Mouse (Mus musculus): ENCODE measurements around the gene Ndufv2. TPM values are rescaled to one million over a fixed set of nuclear protein-coding genes. Genes with fewer than 3 reads are reported as not detected.

Ndufv2 gene
- polyA plus RNA-seq (2012; rRNA removed): 46.4 and 54.7 TPM in 2 replicates

DNA sequence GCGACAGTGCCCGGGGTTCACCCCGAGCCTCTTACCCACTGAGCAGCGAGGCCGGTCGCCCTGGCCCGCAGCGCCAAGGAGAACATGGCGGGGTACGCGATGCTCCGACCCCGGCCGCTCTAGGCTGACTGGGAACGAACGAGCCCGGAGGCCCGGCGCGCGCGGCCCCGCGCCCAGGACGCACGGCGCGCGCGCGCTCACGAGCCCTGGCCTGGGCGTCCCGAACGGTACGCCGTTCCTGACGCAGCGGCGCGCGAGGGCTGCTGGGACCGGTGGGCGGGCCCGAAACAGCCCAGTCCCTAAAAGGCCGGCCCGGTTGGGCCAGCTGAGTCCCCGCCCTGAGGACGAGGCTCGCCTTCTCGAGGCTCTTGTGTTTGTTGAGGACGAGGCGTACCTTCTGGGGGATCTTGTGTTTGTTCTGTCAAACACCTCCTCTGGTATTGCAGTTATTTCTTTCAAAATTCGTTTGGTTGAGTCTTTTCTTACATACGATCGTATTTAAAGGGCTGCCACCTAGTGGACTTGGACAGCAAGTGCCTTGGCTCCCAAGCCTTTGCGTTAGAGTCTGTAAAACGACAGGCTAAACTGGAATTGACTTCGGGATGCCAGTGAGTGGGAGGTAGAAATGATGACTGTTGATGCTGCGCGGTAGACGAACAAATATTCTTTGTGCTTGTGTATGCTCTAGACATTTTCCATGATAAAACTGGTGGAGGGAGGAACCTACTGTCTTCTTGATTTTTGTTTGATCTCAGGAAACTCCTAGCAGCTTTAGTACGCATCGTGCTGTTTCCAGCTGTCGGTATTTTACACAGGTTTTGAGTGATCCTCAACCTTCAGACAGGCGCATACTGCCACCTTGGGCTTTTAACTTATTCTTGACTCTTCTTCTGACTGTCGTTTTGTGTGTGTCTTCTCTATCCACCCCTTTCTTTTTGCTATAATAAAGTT, at the start of gene Ndufv2:
Gene Ndufv2 (minus strand): TSS at position 180 of the 951 bp plus-strand sequence.
- DNase-seq (ENCODE audit: low read depth): no peak

GRCm38 (mm10) chr17:66131212-66131611, 29.9 kb upstream of the Ndufv2 start:
- DNase-seq (ENCODE audit: low read depth): no peak

DNA sequence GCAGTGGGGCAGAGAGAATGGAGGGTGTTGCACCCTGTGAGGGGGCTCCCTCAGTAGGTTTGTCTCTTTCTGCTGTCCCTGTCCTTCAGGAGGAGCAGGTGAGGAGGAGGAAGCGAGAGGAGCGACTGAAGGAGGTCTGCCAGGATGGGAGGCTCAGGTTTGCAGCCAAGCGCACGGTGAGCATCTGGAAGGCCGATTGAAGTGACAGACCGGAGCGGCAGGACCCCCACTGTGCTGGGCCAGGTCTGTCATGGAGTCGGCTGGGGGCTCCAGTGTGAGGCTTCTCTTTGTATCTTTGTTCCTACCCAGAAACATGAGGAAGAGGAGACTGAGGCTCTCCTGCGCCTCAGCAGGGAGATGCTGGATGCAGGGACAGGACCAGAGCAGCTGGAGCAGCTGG, 29.0 kb upstream of the Ndufv2 start:
- no peak for DNase-seq (ENCODE audit: low read depth)

DNA sequence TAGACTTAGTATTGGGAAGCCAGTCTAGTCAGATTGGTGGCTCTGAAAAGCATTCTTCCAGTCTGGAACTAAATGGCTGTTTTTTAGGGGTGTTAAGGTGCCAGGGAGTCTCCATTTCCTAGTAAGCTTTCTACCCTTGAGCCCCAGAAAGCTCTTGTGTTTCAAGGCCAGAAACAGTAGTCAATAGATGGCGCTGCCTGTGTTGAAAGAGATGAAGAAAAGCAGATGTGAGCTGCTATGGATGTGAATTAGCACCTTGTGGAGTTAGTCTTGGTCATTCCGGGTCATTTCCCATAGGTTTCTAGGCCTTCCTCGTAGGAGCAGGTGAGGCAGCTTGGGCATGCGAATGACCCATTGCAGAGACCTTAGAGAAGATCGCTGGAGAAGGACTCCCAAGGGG, 23.9 kb upstream of the Ndufv2 start:
- DNase-seq (ENCODE audit: low read depth): no peak

GRCm38 (mm10) chr17:66123816-66124610, 22.7 kb upstream of the Ndufv2 start:
- DNase-seq (ENCODE audit: low read depth): no peak

- no peak for DNase-seq (ENCODE audit: low read depth)
Observed at GRCm38 (mm10) chr17:66123066-66123815, 21.9 kb upstream of the Ndufv2 start, which contains the start of gene Ddx11. Gene Ddx11 (plus strand): TSS chr17:66123520.

DNA sequence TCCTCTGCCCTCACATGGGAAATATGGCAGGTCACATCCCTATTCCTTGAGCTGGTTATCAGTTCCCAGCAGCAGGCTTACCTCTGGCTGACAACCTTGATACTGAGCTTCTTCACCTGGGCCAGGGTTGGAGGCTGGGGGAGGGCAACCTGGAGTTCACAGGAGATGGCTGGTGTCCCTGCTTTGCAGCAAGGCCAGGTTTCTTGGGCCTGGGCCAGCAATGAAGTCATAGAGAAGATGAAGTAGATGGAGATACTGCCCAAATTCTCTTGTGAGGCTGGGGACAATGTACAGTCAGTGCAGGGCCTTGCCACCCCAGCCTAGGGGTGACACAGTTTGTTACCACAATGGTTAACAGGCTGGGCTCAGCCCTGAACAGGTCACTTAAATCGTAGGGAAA, 19.3 kb upstream of the Ndufv2 start:
- DNase-seq (ENCODE audit: low read depth): no peak

DNA sequence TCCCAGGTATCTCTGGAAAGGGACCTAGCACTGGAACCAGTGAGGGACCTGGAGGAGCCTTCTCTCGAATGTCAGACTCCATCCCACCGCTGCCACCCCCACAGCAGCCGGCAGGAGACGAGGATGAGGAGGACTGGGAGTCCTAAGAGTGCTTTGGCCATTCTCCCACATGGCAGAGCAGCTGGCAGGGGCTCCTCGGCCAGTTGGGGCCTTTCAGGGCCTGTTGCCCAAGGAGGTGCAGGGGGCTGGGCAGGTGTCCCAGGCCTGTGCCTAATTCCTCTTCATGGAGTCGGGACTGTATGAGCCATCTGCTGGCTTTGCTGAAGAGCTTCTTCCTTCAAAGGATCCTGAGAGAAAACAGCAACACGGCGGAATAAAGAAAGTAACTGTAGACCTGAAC, 17.6 kb upstream of the Ndufv2 start:
- no peak for DNase-seq (ENCODE audit: low read depth)

DNA sequence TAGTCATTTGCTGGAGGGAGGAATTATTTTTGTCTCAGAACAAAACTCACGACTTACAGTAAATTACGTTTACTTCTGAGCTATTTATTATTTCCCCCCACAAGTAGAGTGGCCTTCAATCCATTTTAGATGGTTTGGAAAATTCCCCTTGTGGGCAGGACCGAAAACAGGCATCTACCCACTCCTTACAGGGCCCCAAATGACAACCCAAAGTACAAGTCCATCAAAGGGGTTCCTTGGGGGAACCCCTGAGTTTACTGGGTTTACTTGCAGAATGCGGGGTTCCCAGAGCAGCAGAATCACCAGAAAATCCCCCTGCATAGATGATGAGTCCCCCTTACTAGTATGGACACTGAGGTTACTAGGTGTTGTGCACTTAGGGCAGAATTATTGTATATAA, 10.8 kb upstream of the Ndufv2 start:
- no peak for DNase-seq (ENCODE audit: low read depth)

DNA sequence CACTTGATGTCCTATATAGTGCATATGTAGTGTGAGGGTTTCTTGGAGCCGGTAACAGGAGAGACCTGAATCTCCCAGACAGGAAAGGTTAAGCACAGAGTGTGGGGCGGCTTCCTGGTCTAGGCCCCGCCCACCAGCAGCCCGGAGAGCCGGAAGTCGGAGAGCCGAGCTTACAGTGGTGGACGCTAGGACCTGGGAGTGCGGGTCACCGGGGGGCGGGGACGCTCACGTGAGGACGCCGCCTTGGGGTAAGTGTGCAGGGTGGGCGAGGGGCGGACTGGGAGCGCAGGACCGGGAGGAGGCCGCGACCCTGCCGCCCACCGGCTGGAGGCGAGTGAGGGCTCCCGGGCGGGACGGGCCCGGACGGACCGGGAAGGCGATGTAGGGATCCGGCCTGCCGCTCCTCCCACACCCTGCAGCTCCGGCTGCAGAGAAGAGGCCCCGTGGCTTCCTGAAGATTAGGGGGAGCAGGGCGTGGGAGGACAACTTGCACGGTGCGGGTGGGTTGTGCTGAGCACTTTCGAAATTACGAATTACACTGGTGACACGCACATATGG, 10.1 kb upstream of the Ndufv2 start, which contains the start of gene Washc1:
Gene Washc1 (plus strand): TSS at position 144 of the 558 bp plus-strand sequence.
- DNase-seq (ENCODE audit: low read depth): no peak

DNA sequence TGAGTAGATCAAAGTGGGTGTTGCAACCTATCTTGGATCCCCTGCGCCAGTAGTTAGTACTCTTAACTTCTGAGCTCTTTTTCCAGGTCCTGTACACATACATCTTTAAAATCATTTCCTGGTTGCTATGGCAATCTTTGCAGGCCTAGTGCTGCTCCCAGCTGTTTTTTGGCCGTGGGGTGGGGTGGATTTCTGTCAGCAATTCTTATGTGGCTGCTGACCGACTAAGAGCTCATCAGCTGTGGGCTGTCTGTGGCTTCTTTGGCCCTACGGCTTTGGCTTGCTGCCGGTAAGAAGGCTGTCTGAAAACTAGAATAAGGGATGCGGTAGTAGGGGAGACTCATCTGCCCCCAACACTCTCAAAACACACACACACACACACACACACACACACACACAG, 9.4 kb upstream of the Ndufv2 start:
- no peak for DNase-seq (ENCODE audit: low read depth)

GRCm38 (mm10) chr17:66108198-66108597, 6.8 kb upstream of the Ndufv2 start:
- no peak for DNase-seq (ENCODE audit: low read depth)

- no peak for DNase-seq (ENCODE audit: low read depth)
Observed at GRCm38 (mm10) chr17:66107466-66107865, 6.1 kb upstream of the Ndufv2 start.

GRCm38 (mm10) chr17:66106601-66107267, 5.4 kb upstream of the Ndufv2 start:
- DNase-seq (ENCODE audit: low read depth): no peak

DNA sequence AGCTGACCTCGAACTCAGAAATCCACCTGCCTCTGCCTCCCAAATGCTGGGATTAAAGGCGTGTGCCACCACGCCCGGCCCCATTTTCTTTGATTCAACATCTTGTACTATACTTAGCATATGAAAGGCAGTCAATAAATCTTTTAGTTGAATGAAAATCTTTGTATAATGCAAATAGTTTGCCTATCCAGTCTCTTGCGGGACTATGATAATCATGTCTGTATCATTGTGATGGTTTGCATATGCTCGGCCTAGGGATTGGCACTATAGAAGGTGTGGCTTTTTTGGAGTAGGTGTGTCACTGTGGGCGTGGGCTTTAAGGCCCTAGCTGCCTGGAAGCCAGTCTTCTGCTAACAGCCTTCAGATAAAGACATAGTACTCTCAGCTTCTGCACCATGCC, 2.7 kb upstream of the Ndufv2 start:
- no peak for DNase-seq (ENCODE audit: low read depth)

DNA sequence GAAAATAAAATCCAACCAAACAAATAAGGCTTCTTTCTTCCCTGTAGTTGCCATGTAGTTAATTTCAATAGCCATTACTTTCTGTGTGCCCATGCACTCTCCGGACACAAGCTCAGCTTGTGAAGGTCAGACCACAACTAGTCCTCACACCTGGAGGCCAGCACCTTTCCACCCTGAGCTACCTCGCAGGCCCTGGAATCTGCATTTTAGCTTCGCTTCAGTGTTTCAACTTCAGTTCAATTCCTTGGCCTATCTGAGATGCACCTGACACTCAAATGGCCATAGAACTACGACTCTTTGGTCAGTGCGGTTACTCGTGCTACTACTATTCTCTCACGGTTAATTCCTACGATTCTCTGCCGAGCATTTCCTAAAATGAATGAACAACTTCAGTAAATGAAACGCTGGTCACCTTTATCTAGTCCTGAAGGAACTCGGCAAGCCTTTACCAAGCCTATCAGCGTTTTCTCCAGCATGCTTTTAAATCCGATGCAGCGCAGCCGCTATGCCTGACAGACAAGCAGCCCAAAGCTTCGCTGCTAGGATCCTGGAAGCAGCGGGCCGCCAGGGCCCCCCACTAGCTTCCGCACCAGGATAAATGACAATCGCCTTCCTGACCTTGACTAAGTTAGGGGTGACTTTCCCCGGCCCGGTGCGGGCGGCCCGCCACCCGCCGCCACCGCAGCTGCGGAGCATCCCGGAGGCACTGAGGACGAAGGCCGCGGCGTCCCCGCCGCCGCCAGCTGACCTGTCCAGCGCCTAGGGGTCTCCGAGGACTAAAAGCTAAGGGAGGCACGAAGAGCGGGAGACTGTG, 586 bp downstream of the Ndufv2 start:
- no peak for DNase-seq (ENCODE audit: low read depth)

DNA sequence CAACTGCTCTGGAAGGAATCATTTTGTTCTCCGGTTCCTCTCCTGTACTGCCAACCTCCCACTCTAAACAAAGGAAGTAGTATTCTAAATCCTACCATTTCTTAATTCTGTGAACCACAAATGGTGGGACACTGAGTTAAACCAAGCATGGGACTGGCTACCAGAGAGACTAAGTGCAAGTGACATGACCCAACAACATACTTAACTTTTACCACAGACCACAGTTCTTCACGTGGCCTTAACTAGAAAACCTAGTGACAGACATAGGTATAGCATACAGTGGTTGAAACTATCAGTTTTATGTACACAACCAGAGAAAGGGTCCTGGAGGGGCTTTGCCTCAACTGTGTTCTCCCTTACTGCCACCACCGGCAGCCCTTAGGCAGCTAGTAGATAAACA, 8.7 kb downstream of the Ndufv2 start:
- no peak for DNase-seq (ENCODE audit: low read depth)

- DNase-seq (ENCODE audit: low read depth): no peak
Observed at GRCm38 (mm10) chr17:66092065-66092464, 9.3 kb downstream of the Ndufv2 start.

DNA sequence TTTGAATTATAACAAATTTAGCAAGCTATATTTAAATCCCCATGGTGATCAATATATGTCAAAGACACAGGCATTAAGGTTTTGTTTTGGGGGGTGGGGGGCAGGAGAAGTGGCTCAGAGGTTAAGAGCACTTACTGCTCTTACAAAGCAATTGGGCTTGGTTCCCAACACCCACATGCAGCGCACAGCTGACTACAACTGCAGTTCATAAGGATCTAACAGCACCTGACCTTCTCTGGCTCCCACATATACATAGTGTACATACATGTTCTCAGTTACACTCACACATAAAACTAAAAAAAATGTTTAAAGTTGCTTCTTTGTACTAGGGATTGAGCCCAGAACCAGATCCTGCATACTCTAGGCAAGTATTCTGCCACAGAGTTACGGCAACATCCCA, 10.0 kb downstream of the Ndufv2 start:
- no peak for DNase-seq (ENCODE audit: low read depth)

DNA sequence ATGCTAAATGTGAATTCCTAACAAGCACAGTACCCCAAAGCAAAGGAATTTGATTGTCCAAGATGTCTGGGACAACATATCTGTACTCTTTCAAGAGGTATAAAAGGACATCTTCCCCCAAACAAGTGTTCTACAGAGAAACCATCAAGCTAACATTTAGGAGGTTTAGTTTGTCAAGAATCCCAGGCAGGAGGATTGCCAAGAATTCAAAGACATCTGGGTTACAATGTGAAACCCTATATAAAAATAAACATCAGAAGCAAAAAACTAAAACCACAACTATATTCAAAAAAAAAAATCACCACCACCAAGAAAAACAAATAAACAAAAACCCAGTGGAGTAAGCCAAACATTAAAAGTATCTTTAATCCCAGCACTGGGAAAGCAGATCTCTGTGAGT, 11.1 kb downstream of the Ndufv2 start:
- no peak for DNase-seq (ENCODE audit: low read depth)

All from gonadal fat pad, adult 2 months (tissue).